Mouse (Mus musculus) heart, postnatal 0 days (tissue): ENCODE measurements at regions not wholly inside any gene's neighbourhood (a gene's known extent, or its start where the extent isn't known, plus 50 kb on each side); places are given as distances from the start of the nearest gene placed in this dataset.

Experiments used
- CTCF ChIP-seq: IDR thresholded peaks from 2 replicates; pipeline ENCODE4 v1.5.1; 2016; ENCODE audit warnings: antibody characterized with exemption, control low read depth, low read depth
- EP300 ChIP-seq: IDR thresholded peaks from 2 replicates; pipeline ENCODE4 v1.6.1; 2016; ENCODE audit warnings: antibody characterized with exemption, low read depth

DNA sequence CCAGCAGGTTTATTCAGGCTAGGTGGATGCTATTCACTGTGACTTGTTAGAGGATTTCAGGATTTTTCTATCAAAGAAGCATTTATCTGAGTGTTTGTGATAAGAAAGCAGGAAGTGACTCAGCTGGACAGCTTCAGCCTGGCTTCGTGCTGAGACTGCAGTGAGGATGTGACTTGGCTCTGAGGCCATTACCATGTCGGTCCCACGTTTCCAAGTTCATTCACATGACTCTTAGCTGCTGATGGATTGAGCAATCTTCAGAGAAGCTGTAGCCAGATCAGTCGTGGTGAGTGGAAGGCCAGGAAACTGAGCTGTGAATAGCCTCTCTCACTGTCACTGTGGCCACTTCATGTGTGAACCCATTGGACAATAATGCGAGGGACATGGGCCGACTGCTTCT, 177.9 kb downstream of the Gm21750 start:
- TF ChIP-seq CTCF (no peak), EP300 (no peak)
